21 mouse cellular contexts compared by ENCODE assay signal in genomic region chr13:98951951-98952350, GRCm38 (mm10). TPM values are rescaled to one million over a fixed set of nuclear protein-coding genes. Genes with fewer than 3 reads are reported as not detected.
"Had no signal": no experiment of that assay in that cellular context is flagged by ENCODE, and none has a peak within 500 bp of the region (broad histone marks: within the 10 kb centered on the region; RNA-seq: fewer than 3 reads in every experiment).

No protein-coding gene starts in this region.

- H3K4me3 ChIP-seq: lung, embryonic 15.5 days; megakaryocyte, embryonic 14.5 days; midbrain, embryonic 13.5 days; midbrain, embryonic 15.5 days; neural tube, embryonic 12.5 days; stomach, embryonic 15.5 days had no signal

- H3K27me3 ChIP-seq: lung, embryonic 15.5 days; megakaryocyte, embryonic 14.5 days; midbrain, embryonic 13.5 days; midbrain, embryonic 15.5 days; neural tube, embryonic 12.5 days; stomach, embryonic 15.5 days had no signal

- H3K4me2 ChIP-seq: lung, embryonic 15.5 days; midbrain, embryonic 11.5 days; midbrain, embryonic 13.5 days; midbrain, embryonic 15.5 days; neural tube, embryonic 12.5 days; stomach, embryonic 15.5 days had no signal

- H3K9me3 ChIP-seq: lung, embryonic 15.5 days; megakaryocyte, embryonic 14.5 days; midbrain, embryonic 13.5 days; midbrain, embryonic 15.5 days; neural tube, embryonic 12.5 days; stomach, embryonic 15.5 days had no signal

- ATAC-seq: lung, postnatal 0 days; midbrain, embryonic 13.5 days; midbrain, embryonic 15.5 days had no signal

- H3K9ac ChIP-seq: lung, embryonic 15.5 days; midbrain, embryonic 13.5 days; midbrain, embryonic 15.5 days; neural tube, embryonic 12.5 days; stomach, embryonic 15.5 days had no signal

- H3K27ac ChIP-seq: lung, embryonic 15.5 days; macrophage; midbrain, embryonic 13.5 days; midbrain, embryonic 15.5 days; neural tube, embryonic 12.5 days; stomach, embryonic 15.5 days; stomach, postnatal 0 days had no signal

- H3K4me1 ChIP-seq: midbrain, embryonic 13.5 days; midbrain, embryonic 15.5 days; neural tube, embryonic 12.5 days had no signal

- H3K36me3 ChIP-seq: lung, embryonic 15.5 days; midbrain, embryonic 13.5 days; midbrain, embryonic 15.5 days; neural tube, embryonic 12.5 days; stomach, embryonic 15.5 days had no signal

- DNase-seq: lung, adult 2 months; lung, postnatal 14 days; lung, postnatal 36 days; right cerebral cortex, postnatal 14 days; thymus, adult 2 months; thymus, postnatal 25 days; thymus, postnatal 4 days had no signal

RNA-seq across cellular contexts. Expression of gene 1700024P04Rik, which starts 32.4 kb away (rescaled TPM):
- polyA plus RNA-seq: lung, adult 2 months; lung, embryonic 15.5 days; lung, postnatal 0 days; macrophage; midbrain, embryonic 11.5 days; midbrain, embryonic 13.5 days; midbrain, embryonic 15.5 days; midbrain, postnatal 0 days; neural tube, embryonic 12.5 days; neural tube, embryonic 14.5 days; spleen, adult 2 months; stomach, embryonic 15.5 days; stomach, postnatal 0 days; urinary bladder, adult 2 months had no signal
